Mouse (Mus musculus) CD4-positive, CD25-positive, alpha-beta regulatory T cell (primary cell): ENCODE data around the gene Maip1. TPM values are rescaled to one million over a fixed set of nuclear protein-coding genes. Genes with fewer than 3 reads are reported as not detected.

Experiments
- polyA plus RNA-seq: library from polyadenylated mRNA; unstranded; fragments of 100-300 nt; shearing (Covaris generic); gene quantifications from one replicate; pipeline ENCODE4 v1.2.1, GENCODE M21; 2017

Gene Maip1
- 12.8 TPM for polyA plus RNA-seq

DNA sequence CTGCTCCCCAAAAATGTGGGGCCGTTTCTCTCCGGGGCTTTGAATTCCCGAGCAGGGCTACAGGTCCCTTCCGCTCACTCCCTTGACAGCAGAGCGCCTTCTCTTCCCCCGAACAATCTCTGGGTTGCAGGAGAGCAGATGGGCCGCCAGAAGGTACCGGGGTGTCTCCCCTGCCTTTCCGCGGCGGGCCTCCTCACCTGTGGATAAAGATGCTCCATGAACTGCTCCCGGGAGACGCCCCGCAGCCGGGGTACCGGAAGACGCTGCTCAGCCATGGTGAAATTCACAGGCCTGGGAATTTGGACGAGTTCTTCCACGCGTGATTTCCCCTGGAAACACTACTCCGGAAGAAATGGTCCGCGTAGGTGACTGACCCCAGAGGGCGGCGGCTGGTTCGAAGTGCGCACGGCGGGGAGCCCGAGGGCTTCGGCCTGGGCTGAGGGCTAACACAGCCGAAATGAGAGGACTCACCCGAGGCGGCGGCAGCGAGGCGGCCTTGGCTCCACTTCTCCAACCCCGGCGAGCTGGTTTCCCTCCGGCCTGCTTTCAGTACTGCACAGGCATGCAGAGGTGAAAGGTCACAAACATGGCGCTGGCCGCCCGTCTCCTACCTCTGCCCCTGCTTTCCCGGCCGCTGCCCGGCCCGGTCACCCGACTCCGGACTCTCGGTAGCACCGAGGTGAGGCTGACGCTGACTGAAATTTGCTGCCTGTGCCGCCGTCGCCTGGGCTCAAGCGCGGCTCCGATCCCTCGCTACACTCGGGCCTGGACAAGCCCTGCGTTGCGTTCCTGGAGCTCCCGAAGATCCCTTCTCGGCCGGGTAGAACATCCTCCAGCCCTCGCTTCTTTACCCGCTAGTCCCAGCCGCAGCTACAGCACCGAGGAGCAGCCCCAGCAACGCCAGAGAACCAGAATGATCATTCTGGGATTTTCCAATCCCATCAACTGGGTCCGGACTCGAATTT lies at the start of gene Maip1, which contains the start of gene Tyw5:
TSS of gene Maip1 (plus strand) at position 142 of the 965 bp plus-strand sequence.
TSS of gene Tyw5 (minus strand) at position 915 of the 965 bp plus-strand sequence.

DNA sequence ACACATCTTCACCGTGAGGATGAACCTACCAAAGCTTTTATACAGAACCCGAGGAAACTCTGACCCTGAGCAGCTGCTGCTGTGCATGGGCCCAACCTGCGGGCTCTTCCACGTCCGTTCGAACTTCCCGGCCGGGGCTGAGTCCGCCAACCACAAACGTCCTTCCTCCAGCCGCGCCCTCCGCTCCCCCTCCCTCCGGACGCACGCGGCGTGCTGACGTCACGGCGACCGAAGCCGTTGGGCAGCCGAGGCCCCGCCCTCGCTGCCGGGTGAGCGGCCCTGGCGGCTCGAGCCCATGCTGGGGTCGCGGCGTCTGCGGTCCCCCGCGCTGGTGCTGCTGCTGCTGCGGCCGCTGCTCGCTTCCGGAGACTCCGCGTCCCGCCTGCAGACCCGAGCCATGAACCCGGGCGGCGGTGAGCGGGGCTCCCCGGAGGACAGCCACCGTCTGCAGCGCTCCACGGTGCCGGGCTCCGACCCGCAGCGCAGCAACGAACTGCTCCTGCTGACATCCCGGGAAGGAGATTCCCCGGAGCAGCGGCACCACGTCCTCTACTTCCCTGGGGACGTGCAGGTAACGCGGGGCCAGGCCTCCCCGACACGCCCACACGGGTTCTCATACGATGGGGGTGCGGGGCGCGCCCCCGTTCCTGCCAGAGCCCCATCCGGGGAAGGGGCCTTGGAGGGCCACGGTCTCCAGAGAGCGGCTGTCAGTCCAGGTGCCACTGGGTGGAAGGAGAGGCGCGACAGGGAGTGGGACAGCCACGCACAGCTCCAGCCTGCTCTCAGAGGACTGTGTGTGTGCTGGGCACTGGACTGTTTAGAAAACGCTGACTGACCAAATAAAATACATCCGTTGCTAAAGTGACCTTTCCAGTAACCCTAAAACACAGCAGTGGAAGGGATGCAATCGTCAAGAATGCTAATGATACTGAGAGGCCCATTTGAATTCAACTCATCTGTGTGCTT lies 28.5 kb upstream of the Maip1 start, which contains the start of gene 1700066M21Rik:
TSS of gene 1700066M21Rik (plus strand) at position 245 of the 966 bp plus-strand sequence.

Other genes starting within 250 kb of the Maip1 start
- gene 1700066M21Rik, start 28.7 kb upstream of the Maip1 start, polyA plus RNA-seq: 8.4 TPM
- gene Tyw5, start 773 bp downstream of the Maip1 start, polyA plus RNA-seq: 25.3 TPM